Mouse (Mus musculus): Measurements from ENCODE around the gene Anxa9.

Anxa9 gene

DNA sequence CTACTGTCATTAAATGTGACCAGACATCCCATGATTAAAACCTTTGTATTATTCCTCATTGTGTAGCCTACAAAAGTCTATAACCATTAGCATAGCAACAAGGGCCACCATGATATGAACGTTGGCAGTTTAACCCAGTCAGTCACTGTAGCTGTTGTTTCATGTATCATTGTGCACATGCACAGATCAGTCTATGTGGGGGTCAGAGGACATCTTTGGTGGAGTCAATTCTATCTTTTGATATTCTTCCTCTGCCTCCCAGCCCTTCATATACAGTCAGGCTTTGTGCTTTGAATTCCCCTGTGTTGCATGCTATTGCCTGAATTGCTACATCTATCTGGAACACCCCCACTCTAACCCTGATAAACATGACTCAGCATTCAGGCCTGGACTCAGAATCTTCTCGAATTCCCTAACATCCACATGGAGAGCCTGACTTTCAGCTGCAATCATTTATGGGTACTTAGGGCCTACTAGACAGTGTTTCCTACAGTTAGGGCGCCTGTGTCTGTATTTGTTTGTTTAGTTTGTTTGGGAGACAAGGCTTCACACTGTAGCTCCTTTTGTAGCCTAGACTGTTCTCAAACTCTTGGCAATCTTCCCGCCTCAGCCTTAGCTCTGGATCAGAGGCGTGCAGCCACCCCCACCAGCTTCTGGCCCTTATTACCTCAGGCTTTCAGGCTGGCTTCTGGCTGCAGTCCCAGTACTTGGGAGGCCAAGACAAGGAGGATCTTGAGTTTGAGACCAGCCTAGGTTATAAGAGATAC lies 60.3 kb downstream of the Anxa9 start:
- DNase-seq, result peak; percentile 64
